Mouse (Mus musculus): ENCODE data around the gene Lsamp. TPM values are rescaled to one million over a fixed set of nuclear protein-coding genes. Genes with fewer than 3 reads are reported as not detected.

Gene Lsamp
- polyA plus RNA-seq, 1 experiment, result 0.31 TPM

GRCm38 (mm10) chr16:40011106-40011505 is 26.9 kb downstream of the Lsamp start:
- no peak overlapping the region for H3K27ac ChIP-seq (ENCODE audit: control insufficient read depth, insufficient read depth, low read depth, low read length)
- H3K27me3 ChIP-seq (ENCODE audit: control insufficient read depth, insufficient read depth, low read length), result no peaks in the 10 kb centered on the region
- no peaks in the 10 kb centered on the region for H3K36me3 ChIP-seq (ENCODE audit: control insufficient read depth, insufficient read depth, low read length)
- no peak for TF ChIP-seq POLR2A (IDR thresholded peaks at IDR 0.05; ENCODE audit: control insufficient read depth, low read depth, low read length)
- no peak for TF ChIP-seq CTCF (IDR thresholded peaks at IDR 0.05; ENCODE audit: control insufficient read depth, insufficient read depth, insufficient replicate concordance, low read depth, low read length)
- no peak overlapping the region for H3K4me3 ChIP-seq (ENCODE audit: control insufficient read depth, low read depth, low read length)
- no peaks in the 10 kb centered on the region for H3K4me1 ChIP-seq (ENCODE audit: control insufficient read depth, insufficient read depth, low read length)

- Histone ChIP-seq H3K36me3 (ENCODE audit: control insufficient read depth, insufficient read depth, low read length) (no peaks in the 10 kb centered on the region), H3K27ac (ENCODE audit: control insufficient read depth, insufficient read depth, low read depth, low read length) (no peak overlapping the region), H3K27me3 (ENCODE audit: control insufficient read depth, insufficient read depth, low read length) (no peaks in the 10 kb centered on the region), H3K4me3 (ENCODE audit: control insufficient read depth, low read depth, low read length) (no peak overlapping the region), H3K4me1 (ENCODE audit: control insufficient read depth, insufficient read depth, low read length) (no peaks in the 10 kb centered on the region)
- TF ChIP-seq CTCF (IDR thresholded peaks at IDR 0.05; ENCODE audit: control insufficient read depth, insufficient read depth, insufficient replicate concordance, low read depth, low read length), result no peak
Measured at GRCm38 (mm10) chr16:40022611-40023010, 38.5 kb downstream of the Lsamp start.

DNA sequence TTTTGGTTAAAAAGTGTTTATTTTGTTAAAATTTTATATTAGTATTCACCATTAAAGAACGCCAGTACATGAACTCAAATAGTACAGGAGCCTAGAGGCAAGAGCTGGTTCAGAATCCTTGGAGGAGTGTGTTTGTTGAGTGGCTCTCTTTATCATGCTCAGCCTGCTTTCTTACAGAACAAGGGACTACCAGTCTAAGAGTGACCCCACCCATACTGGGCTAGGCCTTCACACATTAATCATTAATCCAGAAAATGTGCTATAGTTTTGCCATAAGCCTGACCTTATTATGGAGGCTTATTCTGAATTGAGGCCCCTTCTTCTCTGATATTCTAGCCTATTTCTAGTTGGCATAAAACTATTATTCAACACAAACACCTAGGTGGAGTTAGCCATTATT is 52.6 kb downstream of the Lsamp start:
- Histone ChIP-seq H3K4me3 (ENCODE audit: control insufficient read depth, low read depth, low read length) (no peak overlapping the region), H3K27ac (ENCODE audit: control insufficient read depth, insufficient read depth, low read depth, low read length) (no peak overlapping the region), H3K4me1 (ENCODE audit: control insufficient read depth, insufficient read depth, low read length) (no peaks in the 10 kb centered on the region), H3K36me3 (ENCODE audit: control insufficient read depth, insufficient read depth, low read length) (no peaks in the 10 kb centered on the region), H3K27me3 (ENCODE audit: control insufficient read depth, insufficient read depth, low read length) (no peaks in the 10 kb centered on the region)
- no peak for TF ChIP-seq POLR2A (IDR thresholded peaks at IDR 0.05; ENCODE audit: control insufficient read depth, low read depth, low read length)
- no peak for TF ChIP-seq CTCF (IDR thresholded peaks at IDR 0.05; ENCODE audit: control insufficient read depth, insufficient read depth, insufficient replicate concordance, low read depth, low read length)

DNA sequence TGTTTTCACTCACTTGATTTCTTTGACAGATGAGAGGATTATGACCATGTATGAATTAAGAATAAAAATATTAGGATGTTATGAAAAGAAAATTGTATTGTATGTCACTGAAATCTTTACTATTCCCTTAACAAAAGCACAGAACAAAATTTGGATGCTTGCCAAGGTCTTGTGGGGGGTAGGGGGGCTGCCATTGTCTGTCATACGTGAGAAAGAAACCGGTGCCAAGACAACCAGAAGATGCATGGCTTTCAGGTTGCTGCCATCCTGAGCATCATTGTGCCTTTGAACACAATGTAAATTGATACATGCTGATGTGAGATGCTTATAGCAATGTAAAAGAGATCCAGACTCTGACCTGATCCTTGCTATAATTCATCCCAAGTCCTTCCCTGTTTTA is 75.4 kb downstream of the Lsamp start:
- Histone ChIP-seq H3K4me1 (ENCODE audit: control insufficient read depth, insufficient read depth, low read length) (no peaks in the 10 kb centered on the region), H3K27ac (ENCODE audit: control insufficient read depth, insufficient read depth, low read depth, low read length) (no peak overlapping the region), H3K36me3 (ENCODE audit: control insufficient read depth, insufficient read depth, low read length) (no peaks in the 10 kb centered on the region), H3K27me3 (ENCODE audit: control insufficient read depth, insufficient read depth, low read length) (no peaks in the 10 kb centered on the region), H3K4me3 (ENCODE audit: control insufficient read depth, low read depth, low read length) (no peak overlapping the region)
- no peak for TF ChIP-seq CTCF (IDR thresholded peaks at IDR 0.05; ENCODE audit: control insufficient read depth, insufficient read depth, insufficient replicate concordance, low read depth, low read length)
- TF ChIP-seq POLR2A (IDR thresholded peaks at IDR 0.05; ENCODE audit: control insufficient read depth, low read depth, low read length), result no peak

DNA sequence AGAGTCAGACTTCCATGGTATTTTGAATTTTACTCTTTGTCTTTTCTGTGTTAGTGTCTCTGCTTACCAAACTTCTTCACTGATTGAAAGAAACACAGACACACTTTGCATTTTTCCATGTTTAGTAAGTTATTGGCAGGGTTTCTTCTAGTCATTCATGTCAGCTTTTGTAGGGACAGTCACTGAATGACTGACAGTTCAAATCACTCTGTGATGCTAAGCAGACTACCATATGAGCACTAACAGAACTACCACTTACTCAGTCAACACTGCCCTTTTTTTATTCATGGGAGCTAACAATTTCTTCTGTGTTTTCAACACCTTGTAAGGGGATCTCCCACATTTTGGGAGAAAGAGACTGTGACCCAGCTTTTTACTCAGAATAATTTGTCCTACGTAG is 75.8 kb downstream of the Lsamp start:
- TF ChIP-seq CTCF (IDR thresholded peaks at IDR 0.05; ENCODE audit: control insufficient read depth, insufficient read depth, insufficient replicate concordance, low read depth, low read length) (no peak), POLR2A (IDR thresholded peaks at IDR 0.05; ENCODE audit: control insufficient read depth, low read depth, low read length) (no peak)
- Histone ChIP-seq H3K27me3 (ENCODE audit: control insufficient read depth, insufficient read depth, low read length) (no peaks in the 10 kb centered on the region), H3K27ac (ENCODE audit: control insufficient read depth, insufficient read depth, low read depth, low read length) (no peak overlapping the region), H3K36me3 (ENCODE audit: control insufficient read depth, insufficient read depth, low read length) (no peaks in the 10 kb centered on the region), H3K4me3 (ENCODE audit: control insufficient read depth, low read depth, low read length) (no peak overlapping the region), H3K4me1 (ENCODE audit: control insufficient read depth, insufficient read depth, low read length) (no peaks in the 10 kb centered on the region)

- H3K27ac ChIP-seq (ENCODE audit: control insufficient read depth, insufficient read depth, low read depth, low read length), result no peak overlapping the region
- H3K4me1 ChIP-seq (ENCODE audit: control insufficient read depth, insufficient read depth, low read length), result no peaks in the 10 kb centered on the region
- TF ChIP-seq CTCF (IDR thresholded peaks at IDR 0.05; ENCODE audit: control insufficient read depth, insufficient read depth, insufficient replicate concordance, low read depth, low read length) (no peak), POLR2A (IDR thresholded peaks at IDR 0.05; ENCODE audit: control insufficient read depth, low read depth, low read length) (no peak)
- no peaks in the 10 kb centered on the region for H3K36me3 ChIP-seq (ENCODE audit: control insufficient read depth, insufficient read depth, low read length)
- H3K27me3 ChIP-seq (ENCODE audit: control insufficient read depth, insufficient read depth, low read length), result no peaks in the 10 kb centered on the region
- no peak overlapping the region for H3K4me3 ChIP-seq (ENCODE audit: control insufficient read depth, low read depth, low read length)
Measured at GRCm38 (mm10) chr16:40060491-40060890, 76.3 kb downstream of the Lsamp start.

DNA sequence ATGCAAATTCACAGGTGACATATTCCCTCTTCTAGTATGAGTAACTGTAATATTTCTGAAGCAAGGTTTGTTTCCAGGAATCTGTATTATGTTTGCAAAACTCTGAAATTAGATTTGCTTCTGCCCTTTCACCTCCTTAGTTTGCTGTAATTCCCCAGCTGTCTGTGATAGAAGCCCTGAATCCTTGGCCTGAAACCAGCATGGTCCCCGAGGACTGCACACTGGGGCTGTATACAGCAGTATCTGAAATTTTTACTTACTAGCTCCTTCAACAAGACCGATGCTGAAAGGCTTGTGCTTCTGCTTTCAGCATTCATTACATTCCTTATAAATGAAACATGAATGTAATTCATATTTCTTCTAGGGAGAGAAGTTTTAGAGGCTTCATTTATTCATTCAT is 91.4 kb downstream of the Lsamp start:
- Histone ChIP-seq H3K27me3 (ENCODE audit: control insufficient read depth, insufficient read depth, low read length) (no peaks in the 10 kb centered on the region), H3K4me1 (ENCODE audit: control insufficient read depth, insufficient read depth, low read length) (no peaks in the 10 kb centered on the region), H3K36me3 (ENCODE audit: control insufficient read depth, insufficient read depth, low read length) (no peaks in the 10 kb centered on the region), H3K27ac (ENCODE audit: control insufficient read depth, insufficient read depth, low read depth, low read length) (no peak overlapping the region), H3K4me3 (ENCODE audit: control insufficient read depth, low read depth, low read length) (no peak overlapping the region)
- no peak for TF ChIP-seq POLR2A (IDR thresholded peaks at IDR 0.05; ENCODE audit: control insufficient read depth, low read depth, low read length)
- TF ChIP-seq CTCF (IDR thresholded peaks at IDR 0.05; ENCODE audit: control insufficient read depth, insufficient read depth, insufficient replicate concordance, low read depth, low read length), result no peak

DNA sequence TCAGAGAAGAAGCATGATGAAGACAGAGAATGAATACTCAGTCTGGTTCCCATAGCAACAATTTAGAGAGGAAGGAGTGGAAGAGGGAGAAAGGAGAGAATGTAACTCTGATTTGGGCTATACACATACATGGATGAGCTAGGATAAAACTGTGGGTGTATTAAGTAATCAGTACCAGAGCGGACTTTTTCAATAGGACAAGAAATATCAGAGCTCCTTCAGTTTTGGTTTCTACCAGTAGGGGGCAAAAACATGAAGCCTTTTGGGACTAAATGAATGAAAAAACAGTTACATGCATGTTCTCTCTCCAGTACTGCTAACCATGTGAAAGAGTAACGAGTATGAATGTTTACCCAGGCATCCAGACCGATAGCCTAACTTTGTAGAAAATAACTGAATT is 96.1 kb downstream of the Lsamp start:
- Histone ChIP-seq H3K36me3 (ENCODE audit: control insufficient read depth, insufficient read depth, low read length) (no peaks in the 10 kb centered on the region), H3K27me3 (ENCODE audit: control insufficient read depth, insufficient read depth, low read length) (no peaks in the 10 kb centered on the region), H3K27ac (ENCODE audit: control insufficient read depth, insufficient read depth, low read depth, low read length) (no peak overlapping the region), H3K4me1 (ENCODE audit: control insufficient read depth, insufficient read depth, low read length) (no peaks in the 10 kb centered on the region), H3K4me3 (ENCODE audit: control insufficient read depth, low read depth, low read length) (no peak overlapping the region)
- TF ChIP-seq POLR2A (IDR thresholded peaks at IDR 0.05; ENCODE audit: control insufficient read depth, low read depth, low read length), result no peak
- no peak for TF ChIP-seq CTCF (IDR thresholded peaks at IDR 0.05; ENCODE audit: control insufficient read depth, insufficient read depth, insufficient replicate concordance, low read depth, low read length)
